Mouse (Mus musculus) right cerebral cortex, postnatal 36 days (tissue): ENCODE data around the gene Strn4.
A peak's percentile ranks its signal among the peaks of the same experiment; 100 is the strongest.

Experiments
- DNase-seq, 2 experiments: peaks; one replicate each; pipeline ENCODE4 v3.0.0; 2022; ENCODE audit warnings: low spot score in 2 of 2, mixed read lengths in 1 of 2

Strn4 gene

DNA sequence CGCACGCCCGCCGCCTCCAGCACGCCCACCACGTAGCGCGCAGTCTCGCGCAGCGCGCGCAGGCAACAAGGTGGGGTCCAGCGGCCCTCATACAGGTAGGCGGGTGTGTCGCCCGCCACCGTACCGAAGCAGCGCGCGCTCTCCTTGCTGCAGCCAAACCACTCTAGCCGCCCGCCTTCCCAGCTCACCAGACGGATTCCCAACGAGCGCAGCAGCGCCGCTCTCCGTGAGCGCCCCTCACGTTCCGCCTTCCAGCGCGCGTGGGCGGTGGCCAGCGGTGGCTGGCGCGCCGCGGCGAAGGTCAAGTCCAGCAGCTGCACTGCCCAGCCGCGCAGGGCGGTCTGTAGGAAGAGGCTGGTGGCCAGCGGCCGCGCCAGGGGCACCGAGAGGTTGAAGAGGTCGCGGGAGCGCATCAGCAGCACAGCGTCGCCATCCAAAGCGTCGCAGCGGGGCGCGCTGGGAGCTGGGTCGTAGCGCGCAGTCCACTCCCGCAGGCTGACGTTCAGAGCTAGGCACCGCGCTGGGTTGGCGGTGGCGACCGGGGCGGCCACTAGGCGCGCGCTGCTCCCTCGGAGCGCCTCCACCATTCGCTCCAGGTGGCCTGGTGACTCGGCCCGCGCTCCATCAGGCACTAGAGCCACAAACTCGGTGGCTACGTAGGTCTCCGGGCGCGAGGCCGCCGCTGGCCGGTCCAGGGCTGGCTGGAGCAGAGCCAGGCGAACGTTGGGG lies 4.6 kb upstream of the Strn4 start:
- peak; percentile 59 to 63 for DNase-seq

GRCm38 (mm10) chr7:16811649-16812070 lies 4.0 kb upstream of the Strn4 start:
- DNase-seq: no peak

- DNase-seq: no peak
Observed at GRCm38 (mm10) chr7:16812505-16812904, 3.2 kb upstream of the Strn4 start.

DNA sequence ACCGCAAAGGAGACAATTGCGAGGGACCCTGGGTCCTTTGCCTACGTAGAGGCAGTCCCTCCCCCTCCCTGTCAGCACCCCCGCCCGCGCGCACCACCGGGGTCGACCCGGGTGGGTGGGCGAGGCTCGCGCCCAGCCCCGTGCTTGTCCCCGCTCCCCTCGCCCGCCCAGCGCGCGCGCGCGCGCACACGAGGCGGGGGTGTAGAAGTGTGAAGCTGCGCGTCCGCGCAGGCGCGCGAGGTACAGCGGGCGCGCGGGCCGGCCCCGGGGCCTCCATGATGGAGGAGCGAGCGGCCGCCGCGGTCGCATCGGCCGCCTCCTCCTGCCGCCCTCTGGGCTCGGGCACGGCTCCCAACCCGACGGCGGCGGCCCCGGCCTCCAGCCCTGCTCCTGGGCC lies 387 bp downstream of the Strn4 start:
- DNase-seq: peak; percentile 66 to 74

- DNase-seq: no peak
Observed at GRCm38 (mm10) chr7:16816475-16817122, 910 bp downstream of the Strn4 start, which contains the start of gene Fkrp. Gene Fkrp, minus strand, starts transcription at chr7:16816732.

DNA sequence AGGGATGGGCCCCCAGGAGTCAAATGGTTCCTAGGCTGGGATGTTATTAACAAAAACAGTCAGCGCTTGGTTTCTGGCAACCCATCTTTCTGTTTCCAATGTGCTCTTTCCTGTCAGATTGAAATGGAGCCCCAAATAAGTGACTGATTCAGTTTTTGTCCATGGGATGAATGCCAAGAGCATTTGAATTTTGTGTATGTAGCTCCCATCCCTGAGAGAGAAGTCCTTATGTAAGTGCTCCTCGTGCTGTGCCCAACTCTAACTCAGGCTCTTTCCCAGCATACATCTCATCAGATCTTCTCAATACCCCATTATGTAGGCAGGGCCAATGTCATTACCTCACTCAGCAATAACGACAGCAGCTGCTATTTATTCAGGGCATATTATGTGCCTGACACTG lies 2.0 kb downstream of the Strn4 start:
- DNase-seq: peak in 1 of 2 experiments; percentile 71

DNA sequence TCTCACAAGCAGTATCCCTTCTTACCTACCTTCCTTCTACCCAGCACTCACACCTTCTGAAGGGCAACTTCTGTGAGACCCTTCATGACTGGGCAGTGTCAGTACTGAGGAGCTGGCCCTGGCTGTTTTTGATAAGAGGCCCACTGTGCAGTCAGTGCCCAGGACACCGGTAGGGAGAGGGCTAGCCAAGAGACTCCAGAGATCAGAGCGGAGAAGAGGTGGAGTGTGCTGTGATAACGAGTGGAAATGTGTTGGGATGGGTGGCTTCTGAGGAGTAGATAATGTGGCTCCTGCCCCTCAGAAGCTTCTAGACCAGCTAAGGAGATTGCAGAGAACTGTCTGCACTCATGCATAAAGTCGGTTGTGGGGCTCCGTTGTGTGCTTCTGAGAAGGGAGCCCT lies 4.1 kb downstream of the Strn4 start:
- DNase-seq: no peak

DNA sequence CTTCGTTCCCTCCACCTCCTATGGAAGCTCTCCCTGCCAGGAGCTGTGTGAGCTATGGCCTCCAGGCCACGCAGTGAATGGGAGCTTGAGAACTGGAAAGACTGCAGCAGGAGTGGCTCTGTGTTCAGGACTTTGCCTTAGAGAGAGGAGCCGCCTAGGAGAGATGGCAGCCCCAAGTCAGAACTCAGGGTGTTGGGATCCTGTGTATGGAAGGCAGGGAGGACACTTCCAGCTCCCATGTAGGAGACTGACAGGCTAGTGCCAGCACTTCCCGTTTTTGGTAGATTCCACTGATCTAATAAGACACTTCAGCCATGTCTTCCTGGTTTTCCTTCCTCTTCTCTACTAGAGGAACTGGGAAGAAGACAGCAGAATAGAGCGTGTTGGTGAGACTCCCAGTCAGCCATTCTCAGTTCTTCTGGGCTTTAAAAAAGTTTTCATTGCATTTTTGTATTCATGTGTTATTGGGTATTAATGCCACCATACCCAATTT lies 4.6 kb downstream of the Strn4 start:
- no peak for DNase-seq

DNA sequence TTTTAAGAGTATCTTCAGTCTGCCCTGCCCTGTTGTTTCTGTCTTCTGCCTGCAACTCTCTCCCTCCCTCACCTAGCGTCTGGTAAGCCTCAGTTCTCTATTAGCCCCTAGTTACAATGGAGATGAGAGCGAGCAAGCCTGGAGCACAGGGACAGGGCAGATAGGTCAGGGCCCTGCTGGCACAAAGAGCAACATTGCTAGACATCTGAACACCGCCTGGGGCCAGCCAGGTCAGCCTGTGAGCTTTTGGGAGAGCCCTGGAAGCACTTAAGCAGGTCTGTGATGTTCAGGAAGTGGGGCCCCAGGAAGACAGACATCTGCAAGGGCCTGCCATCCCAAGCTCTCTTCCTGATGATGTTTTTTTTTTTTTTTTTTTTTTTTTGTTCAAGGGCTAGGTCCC lies 5.4 kb downstream of the Strn4 start:
- DNase-seq: no peak

DNA sequence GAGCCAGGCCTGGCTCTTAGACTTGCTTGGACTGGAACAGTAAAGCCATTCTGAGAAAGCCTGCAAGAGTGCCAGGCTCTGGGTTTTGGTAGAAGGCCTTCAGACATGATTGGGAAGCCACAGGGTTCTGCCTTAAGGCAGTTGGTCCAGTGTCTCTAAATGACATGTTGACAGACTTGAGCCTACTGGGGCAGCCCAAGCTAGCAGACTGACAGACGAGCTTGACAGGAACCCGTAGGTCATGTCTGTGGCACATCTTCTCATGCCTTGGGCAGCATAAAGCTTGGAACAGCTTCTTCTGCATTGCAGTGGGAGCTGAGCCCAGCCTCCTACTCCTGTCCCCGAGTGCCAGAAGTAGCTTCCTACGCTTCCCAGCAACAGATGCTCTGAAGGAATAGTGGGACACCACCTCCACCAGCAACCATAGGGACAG lies 6.0 kb downstream of the Strn4 start:
- peak; percentile 80 to 89 for DNase-seq

DNA sequence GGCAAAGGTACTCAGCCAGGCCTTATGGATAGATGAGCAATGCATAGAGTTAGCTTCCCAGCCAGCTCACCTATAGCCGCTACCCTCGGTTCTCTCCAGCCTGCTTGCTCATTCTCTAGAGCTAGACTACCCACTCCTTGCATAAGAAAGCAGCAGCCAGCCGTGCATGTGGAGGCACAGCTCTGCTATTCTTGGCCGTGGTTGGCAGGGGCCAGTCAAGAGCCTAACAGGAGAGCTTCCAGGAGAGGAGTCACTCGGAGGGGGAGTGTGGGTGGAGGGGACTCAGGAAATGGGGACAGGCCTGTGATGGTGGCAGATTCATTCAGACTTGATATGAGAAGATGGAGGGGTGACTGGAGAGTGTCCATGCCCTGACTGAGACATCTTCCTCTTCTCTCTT lies 8.0 kb downstream of the Strn4 start:
- peak; percentile 86 to 95 for DNase-seq

- DNase-seq: no peak
Observed at GRCm38 (mm10) chr7:16825785-16826184, 10.1 kb downstream of the Strn4 start.

- no peak for DNase-seq
Observed at GRCm38 (mm10) chr7:16826571-16826970, 10.9 kb downstream of the Strn4 start.

DNA sequence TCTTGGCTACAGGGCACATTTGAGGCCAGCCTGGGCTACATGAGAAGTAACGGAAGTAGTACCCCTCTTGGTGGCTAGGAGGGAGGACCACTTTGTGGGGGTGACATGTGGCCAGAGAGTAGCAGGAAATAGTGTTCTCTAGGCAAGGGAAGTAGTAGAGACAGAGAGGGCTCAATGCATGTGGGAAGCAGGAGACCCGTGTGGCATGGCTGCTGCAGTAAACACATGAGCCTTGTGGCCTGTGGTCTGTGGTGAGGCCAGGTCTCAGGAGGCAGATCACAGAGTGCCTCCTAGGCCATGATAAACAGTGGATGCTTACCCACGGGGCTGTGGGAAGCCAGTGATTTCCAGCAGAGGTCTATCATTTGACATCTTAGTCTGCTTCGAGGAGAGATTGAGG lies 11.6 kb downstream of the Strn4 start:
- no peak for DNase-seq

- DNase-seq: no peak
Observed at GRCm38 (mm10) chr7:16830449-16830848, 14.8 kb downstream of the Strn4 start.

DNA sequence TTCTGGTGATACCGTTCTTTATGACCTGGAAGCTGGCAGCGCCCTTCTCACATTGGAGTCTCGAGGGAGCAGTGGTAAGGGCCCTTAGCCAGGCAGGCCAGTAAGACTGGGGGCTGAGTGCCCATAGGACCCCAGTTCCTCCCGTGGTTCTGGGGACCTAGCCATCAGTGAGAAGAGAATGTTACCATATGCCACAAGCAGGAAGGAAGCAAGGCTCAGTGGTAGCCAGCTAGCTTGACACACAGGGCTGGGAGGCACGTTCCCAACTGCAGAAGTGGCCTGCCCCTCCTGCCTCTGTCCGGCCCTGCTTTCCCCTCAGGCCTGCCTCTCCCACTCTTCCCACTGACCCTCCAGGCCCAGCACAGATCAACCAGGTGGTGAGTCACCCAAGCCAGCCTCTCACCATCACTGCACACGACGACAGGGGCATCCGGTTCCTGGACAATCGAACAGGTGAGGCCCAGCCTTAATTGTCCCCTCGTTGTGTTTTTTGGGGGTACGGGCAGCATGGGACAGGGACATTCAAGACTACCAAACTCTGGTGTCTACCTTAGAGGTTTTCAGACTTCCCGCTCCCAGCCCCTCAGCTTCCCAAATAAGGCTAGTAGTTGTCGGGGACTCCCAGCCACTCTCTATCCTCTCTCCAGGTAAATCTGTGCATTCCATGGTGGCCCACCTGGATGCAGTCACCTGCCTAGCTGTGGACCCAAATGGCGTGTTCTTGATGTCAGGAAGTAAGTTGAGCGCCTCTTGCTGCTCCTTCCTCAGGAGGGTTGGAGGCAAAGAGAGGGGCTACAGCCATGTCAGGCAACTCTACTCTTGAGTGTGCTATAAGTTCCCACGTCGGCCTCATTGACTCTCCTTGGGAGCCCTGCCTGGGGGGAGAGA lies 22.5 kb downstream of the Strn4 start:
- no peak for DNase-seq

DNA sequence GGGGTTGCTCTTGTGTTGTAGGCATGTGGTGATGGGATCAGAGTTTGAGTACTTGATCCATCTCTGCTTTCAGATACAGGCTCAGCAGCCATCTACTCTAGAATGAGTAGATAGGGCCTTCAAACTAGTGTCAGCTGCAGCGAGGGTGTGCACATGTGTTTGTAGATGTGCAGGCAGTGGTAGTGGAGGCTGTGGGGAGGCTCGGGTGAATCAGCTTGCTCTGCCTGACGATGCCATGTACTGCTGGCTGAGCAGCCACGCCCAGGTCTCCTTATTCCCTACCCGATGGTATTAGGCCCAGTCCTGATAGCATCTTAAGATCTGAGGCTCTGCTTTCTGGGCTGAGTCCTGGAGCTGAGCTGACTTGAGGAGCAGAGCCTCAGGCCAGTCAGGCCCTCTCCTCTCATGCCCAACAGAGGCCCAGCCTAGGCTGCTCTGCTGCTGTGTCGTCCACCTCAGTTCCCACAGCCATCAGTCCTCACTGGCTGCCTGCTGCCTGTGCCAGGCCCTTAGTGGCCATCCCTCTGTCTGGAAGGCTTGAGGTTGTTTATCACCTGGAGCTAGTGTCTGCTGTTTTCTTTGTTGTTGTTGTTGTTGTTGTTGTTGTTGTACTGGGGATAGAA lies 23.2 kb downstream of the Strn4 start:
- no peak for DNase-seq

- no peak for DNase-seq
Observed at GRCm38 (mm10) chr7:16839427-16840108, 23.9 kb downstream of the Strn4 start.

- no peak for DNase-seq
Observed at GRCm38 (mm10) chr7:16840109-16840491, 24.4 kb downstream of the Strn4 start.

GRCm38 (mm10) chr7:16841078-16841477 lies 25.4 kb downstream of the Strn4 start:
- no peak for DNase-seq
